Mouse (Mus musculus) frontal cortex, postnatal 36 days (tissue): ENCODE results near the gene Prm2.
A peak's percentile ranks its signal among the peaks of the same experiment; 100 is the strongest.

ENCODE experiments used
- DNase-seq, 2 experiments: peaks; one replicate each; pipeline ENCODE4 v3.0.0; 2022; ENCODE audit warnings: low spot score in 2 of 2

The Prm2 gene

GRCm38 (mm10) chr16:10796034-10796433 lies at the start of gene Prm2:
TSS of gene Prm2 (minus strand) at chr16:10796134.
- DNase-seq, result no peak

- DNase-seq, result no peak
Measured at GRCm38 (mm10) chr16:10844319-10844670, 48.4 kb upstream of the Prm2 start.

GRCm38 (mm10) chr16:10843486-10844318 lies 47.8 kb upstream of the Prm2 start:
- no peak for DNase-seq

GRCm38 (mm10) chr16:10842282-10842855 lies 46.4 kb upstream of the Prm2 start:
- no peak for DNase-seq

GRCm38 (mm10) chr16:10840018-10840417 lies 44.1 kb upstream of the Prm2 start:
- no peak for DNase-seq

- DNase-seq, result no peak
Measured at GRCm38 (mm10) chr16:10838487-10839245, 42.7 kb upstream of the Prm2 start.

GRCm38 (mm10) chr16:10837903-10838302 lies 42.0 kb upstream of the Prm2 start:
- DNase-seq, result no peak

GRCm38 (mm10) chr16:10837250-10837649 lies 41.3 kb upstream of the Prm2 start:
- no peak for DNase-seq

- DNase-seq, result no peak
Measured at GRCm38 (mm10) chr16:10836388-10836787, 40.5 kb upstream of the Prm2 start.

GRCm38 (mm10) chr16:10834911-10835587 lies 39.1 kb upstream of the Prm2 start, which contains the start of gene Rmi2:
TSS of gene Rmi2 (plus strand) at chr16:10835059.
- DNase-seq, result peak; percentile 76 to 81

GRCm38 (mm10) chr16:10834542-10834910 lies 38.6 kb upstream of the Prm2 start:
- DNase-seq, result no peak

- DNase-seq, result no peak
Measured at GRCm38 (mm10) chr16:10828461-10828805, 32.5 kb upstream of the Prm2 start.

GRCm38 (mm10) chr16:10827766-10828460 lies 32.0 kb upstream of the Prm2 start:
- no peak for DNase-seq

GRCm38 (mm10) chr16:10827269-10827668 lies 31.3 kb upstream of the Prm2 start:
- no peak for DNase-seq

GRCm38 (mm10) chr16:10825840-10826239 lies 29.9 kb upstream of the Prm2 start:
- DNase-seq, result no peak

GRCm38 (mm10) chr16:10824536-10824935 lies 28.6 kb upstream of the Prm2 start:
- DNase-seq, result no peak

GRCm38 (mm10) chr16:10821387-10821786 lies 25.5 kb upstream of the Prm2 start:
- DNase-seq, result no peak

GRCm38 (mm10) chr16:10819966-10820365 lies 24.0 kb upstream of the Prm2 start:
- no peak for DNase-seq

- DNase-seq, result no peak
Measured at GRCm38 (mm10) chr16:10818579-10819135, 22.7 kb upstream of the Prm2 start.

GRCm38 (mm10) chr16:10814864-10815263 lies 18.9 kb upstream of the Prm2 start:
- DNase-seq, result no peak

- DNase-seq, result no peak
Measured at GRCm38 (mm10) chr16:10813726-10814125, 17.8 kb upstream of the Prm2 start.
